Mouse (Mus musculus): ENCODE data around the gene Gm2115.

DNA sequence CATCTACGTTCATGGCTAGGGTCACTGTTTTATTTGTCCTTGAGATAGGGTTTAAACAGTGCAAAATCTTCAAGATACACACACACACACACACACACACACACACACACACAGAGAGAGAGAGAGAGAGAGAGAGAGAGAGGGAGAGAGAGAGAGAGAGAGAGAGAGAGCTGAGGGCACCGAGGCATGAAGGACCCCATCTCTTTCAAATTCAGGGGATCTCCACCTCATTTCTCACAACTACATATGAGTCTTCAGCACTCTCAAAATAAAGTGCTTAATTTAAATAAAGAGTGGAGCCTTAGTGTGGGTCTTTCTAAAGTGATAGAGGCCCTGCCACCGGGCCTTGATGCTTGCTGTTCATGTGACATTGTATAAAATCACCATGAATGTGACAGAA lies 67.2 kb downstream of the Gm2115 start:
- TF ChIP-seq CTCF (IDR thresholded peaks at IDR 0.05; ENCODE audit: borderline replicate concordance, control insufficient read depth, extremely low read depth, insufficient read depth, low read length, poor library complexity) (no peak), POLR2A (IDR thresholded peaks at IDR 0.05; ENCODE audit: control insufficient read depth, extremely low read depth, insufficient read depth, low read length, poor library complexity) (no peak)

All from thymus, adult 2 months (tissue).